Mouse (Mus musculus): ENCODE measurements at regions not wholly inside any gene's neighbourhood (a gene's known extent, or its start where the extent isn't known, plus 50 kb on each side); places are given as distances from the start of the nearest gene placed in this dataset.

- no peak for ATAC-seq (ENCODE audit: poor library complexity, severe bottlenecking)
These were observed 72.7 kb upstream of the Klf12 start for GRCm38 (mm10) chr14:100357131-100357530.

GRCm38 (mm10) chr14:100353508-100353907 lies 69.0 kb upstream of the Klf12 start:
- ATAC-seq (ENCODE audit: poor library complexity, severe bottlenecking) = no peak

DNA sequence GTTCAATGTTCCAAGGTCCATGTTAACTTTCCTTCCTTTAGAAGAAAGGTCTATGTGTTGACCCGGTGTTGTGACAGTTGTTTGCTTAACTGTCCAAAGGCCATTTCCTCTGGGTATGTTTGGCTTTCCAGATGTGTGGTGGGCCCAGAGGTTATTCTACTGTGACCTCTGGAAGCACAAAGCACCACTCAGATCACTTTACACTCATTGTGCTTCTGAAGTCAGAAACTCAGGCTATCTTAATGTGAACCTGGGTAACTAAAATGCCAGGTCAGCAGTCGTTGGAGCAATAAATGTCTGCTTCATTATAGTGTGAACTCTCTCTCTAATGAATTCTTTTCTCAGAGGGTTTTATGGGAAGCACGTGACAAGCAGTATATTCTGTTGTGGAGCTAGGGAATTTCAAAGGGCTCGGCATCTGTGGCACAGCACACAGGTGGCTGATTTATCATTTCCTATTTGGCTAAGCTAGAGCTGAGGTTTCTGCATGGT lies 68.5 kb upstream of the Klf12 start:
- ATAC-seq (ENCODE audit: poor library complexity, severe bottlenecking) = no peak

- no peak for ATAC-seq (ENCODE audit: poor library complexity, severe bottlenecking)
These were observed 66.5 kb upstream of the Klf12 start for GRCm38 (mm10) chr14:100351004-100351403.

GRCm38 (mm10) chr14:100350021-100350790 lies 65.7 kb upstream of the Klf12 start:
- no peak for ATAC-seq (ENCODE audit: poor library complexity, severe bottlenecking)

DNA sequence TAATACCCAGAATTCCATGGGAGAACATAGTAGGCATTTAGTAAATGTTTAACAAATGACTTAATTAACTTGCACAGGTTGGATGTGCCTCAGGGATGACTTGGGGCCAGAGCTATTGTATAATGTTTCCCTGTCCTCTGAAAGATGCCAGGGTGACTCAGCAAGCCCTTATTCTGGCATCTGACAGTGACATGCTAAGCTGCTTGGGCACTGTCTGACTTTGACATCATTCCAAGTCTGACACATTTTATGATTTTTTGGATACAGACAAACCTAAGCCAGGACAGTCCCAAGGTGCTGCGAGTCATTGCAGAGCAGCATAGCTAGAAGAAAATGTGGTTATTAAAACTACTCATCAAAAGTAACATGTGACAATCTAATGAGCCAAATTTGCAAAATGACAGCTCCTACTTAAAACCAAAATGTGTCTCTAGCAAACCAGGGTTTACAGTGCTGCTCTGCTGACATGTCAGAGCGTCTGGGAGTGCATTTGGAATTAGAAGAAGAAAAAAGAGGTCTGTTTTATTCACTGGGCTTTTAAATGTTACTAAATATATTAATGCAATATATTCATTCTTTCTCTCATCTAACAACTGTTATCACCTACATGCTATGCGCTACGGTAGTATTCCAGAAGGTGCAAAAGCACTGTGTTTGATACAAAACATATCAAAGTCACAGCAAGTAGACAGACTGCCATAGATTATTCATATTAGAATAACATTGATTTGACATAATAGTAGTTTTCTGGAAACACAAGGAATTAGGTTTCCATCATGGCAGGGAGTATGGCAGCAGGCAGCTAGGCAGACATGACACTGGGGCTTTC lies 64.1 kb upstream of the Klf12 start:
- no peak for ATAC-seq (ENCODE audit: poor library complexity, severe bottlenecking)

DNA sequence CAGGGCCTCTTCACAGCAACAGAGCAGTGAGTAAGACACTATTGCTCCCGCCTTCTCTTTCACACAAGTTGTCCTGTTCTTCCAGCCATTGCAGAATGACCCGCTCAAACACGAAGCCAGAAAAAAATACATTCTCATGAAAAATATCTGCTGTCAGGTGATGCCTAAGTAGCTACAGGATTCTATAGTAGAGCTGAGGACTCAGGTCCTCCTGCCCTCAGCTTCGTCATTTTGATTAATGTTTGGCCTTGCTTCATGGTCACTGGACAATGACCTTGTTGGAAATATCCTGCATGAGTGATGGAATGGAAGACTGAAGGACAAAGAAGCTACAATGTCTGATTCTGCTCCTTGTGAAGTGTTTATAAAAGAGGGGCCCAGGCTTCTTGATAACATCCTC lies 52.4 kb upstream of the Klf12 start:
- no peak for ATAC-seq (ENCODE audit: poor library complexity, severe bottlenecking)

Data from megakaryocyte, adult 5-6 weeks (primary cell).